Mouse (Mus musculus) kidney, postnatal 0 days (tissue): ENCODE data around the gene Uncx. TPM values are rescaled to one million over a fixed set of nuclear protein-coding genes. Genes with fewer than 3 reads are reported as not detected.

ENCODE experiments used
- ATAC-seq: fragments of 200-750 bp; cut with Nextera tagmentation; replicated peaks from 2 replicates; pipeline ENCODE4 v1.8.0; 2017; ENCODE audit warnings: low read depth, moderate number of reproducible peaks, moderate TSS enrichment, moderate library complexity; ENCODE audit not compliant: low FRiP score
- DNase-seq: peaks from one replicate; pipeline ENCODE4 v3.0.0-alpha.2; 2016; ENCODE audit warnings: low spot score
- H3K27ac ChIP-seq: fragments of 300-500 bp; sonication (generic); 2 replicates; pipeline ENCODE4 v1.5.1; 2014; ENCODE audit warnings: mild to moderate bottlenecking
- H3K27me3 ChIP-seq: fragments of 300-500 bp; sonication (generic); 2 replicates; pipeline ENCODE4 v1.6.1; 2014; ENCODE audit warnings: low read length, mixed read lengths; ENCODE audit not compliant: insufficient read depth
- H3K36me3 ChIP-seq: fragments of 300-500 bp; sonication (generic); 2 replicates; pipeline ENCODE4 v1.6.1; 2014; ENCODE audit warnings: low read length, mixed read lengths; ENCODE audit not compliant: insufficient read depth
- H3K4me1 ChIP-seq: fragments of 300-500 bp; sonication (generic); replicated peaks from 2 replicates; pipeline ENCODE4 v1.6.1; 2014; ENCODE audit warnings: antibody characterized with exemption, low read length, mixed read lengths; ENCODE audit not compliant: insufficient read depth
- H3K4me2 ChIP-seq: fragments of 300-500 bp; sonication (generic); 2 replicates; pipeline ENCODE4 v1.6.1; 2014; ENCODE audit warnings: mild to moderate bottlenecking, low read length, moderate library complexity, mixed read lengths
- H3K4me3 ChIP-seq: fragments of 300-500 bp; sonication (generic); replicated peaks from 2 replicates; pipeline ENCODE4 v1.5.1; 2014; ENCODE audit warnings: low read depth, low read length
- H3K9ac ChIP-seq: fragments of 300-500 bp; sonication (generic); 2 replicates; pipeline ENCODE4 v1.6.1; 2014; ENCODE audit warnings: low read depth, low read length
- H3K9me3 ChIP-seq: fragments of 300-500 bp; sonication (generic); replicated peaks from 2 replicates; pipeline ENCODE4 v1.6.1; 2016; ENCODE audit warnings: low read length, inconsistent platforms, mixed read lengths
- CTCF ChIP-seq: IDR thresholded peaks from 2 replicates; pipeline ENCODE4 v1.5.1; 2016; ENCODE audit warnings: antibody characterized with exemption, low read depth, mild to moderate bottlenecking, moderate library complexity
- WGBS: fragments of 180-500 bp; shearing (Covaris S2); extraction: QIAGEN DNeasy Blood & Tissue Kit; methylation state at CpG from one replicate; pipeline ENCODE4 v1.1.7; 2014; 5-methylcytosine and 5-hydroxymethylcytosine counted together
- polyA plus RNA-seq: library from polyadenylated mRNA; unstranded; fragments of >200 nt; fragmentation: Nextera tagmentation; extraction: Ambion mirVana; gene quantifications from 2 replicates; pipeline ENCODE4 v1.2.1, GENCODE M21; 2015

Uncx gene
- polyA plus RNA-seq, 1 experiment from 2014 or later, result 50.9 TPM

DNA sequence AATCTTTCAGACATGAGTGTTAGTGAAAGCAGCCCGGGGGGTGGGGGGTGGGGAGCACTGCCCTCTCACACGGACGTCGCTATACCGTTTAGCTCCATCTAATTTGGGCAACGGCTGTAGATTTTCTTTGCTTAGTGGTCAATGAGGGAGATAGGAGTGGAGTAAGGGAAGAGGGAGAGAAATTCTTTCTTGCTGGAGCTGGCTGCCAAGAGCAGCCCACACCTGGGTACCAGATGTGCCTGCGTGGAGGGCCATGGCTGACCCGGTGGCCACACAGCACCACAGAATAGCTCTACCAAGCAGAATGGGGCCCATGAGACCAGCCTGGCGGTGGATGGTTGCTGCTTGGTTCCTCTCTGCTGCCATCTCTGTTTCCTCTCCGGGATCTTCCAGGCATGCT is 21.3 kb upstream of the Uncx start:
- Histone ChIP-seq H3K9me3 (no peaks in the 10 kb centered on the region), H3K27ac (no peak overlapping the region), H3K36me3 (no peaks in the 10 kb centered on the region), H3K4me1 (no peaks in the 10 kb centered on the region; the same call in 1 of the 2 replicates), H3K27me3 (no peaks in the 10 kb centered on the region), H3K4me2 (no peak overlapping the region), H3K9ac (no peak overlapping the region), H3K4me3 (no peak overlapping the region)
- 68% methylated on average over 10 of the region's 10 CpGs for WGBS
- no peak for DNase-seq
- ATAC-seq, result no peak
- no peak for TF ChIP-seq CTCF

GRCm38 (mm10) chr5:139528851-139529250 is 14.4 kb upstream of the Uncx start:
- Histone ChIP-seq H3K9ac (no peak overlapping the region), H3K36me3 (no peaks in the 10 kb centered on the region), H3K9me3 (no peaks in the 10 kb centered on the region), H3K4me3 (no peak overlapping the region), H3K27ac (no peak overlapping the region), H3K27me3 (no peaks in the 10 kb centered on the region), H3K4me1 (no peaks in the 10 kb centered on the region), H3K4me2 (no peak overlapping the region)
- DNase-seq (peak; percentile 78), ATAC-seq (no peak)
- TF ChIP-seq CTCF, result no peak
- WGBS, result 36% methylated on average over 7 of the region's 7 CpGs

DNA sequence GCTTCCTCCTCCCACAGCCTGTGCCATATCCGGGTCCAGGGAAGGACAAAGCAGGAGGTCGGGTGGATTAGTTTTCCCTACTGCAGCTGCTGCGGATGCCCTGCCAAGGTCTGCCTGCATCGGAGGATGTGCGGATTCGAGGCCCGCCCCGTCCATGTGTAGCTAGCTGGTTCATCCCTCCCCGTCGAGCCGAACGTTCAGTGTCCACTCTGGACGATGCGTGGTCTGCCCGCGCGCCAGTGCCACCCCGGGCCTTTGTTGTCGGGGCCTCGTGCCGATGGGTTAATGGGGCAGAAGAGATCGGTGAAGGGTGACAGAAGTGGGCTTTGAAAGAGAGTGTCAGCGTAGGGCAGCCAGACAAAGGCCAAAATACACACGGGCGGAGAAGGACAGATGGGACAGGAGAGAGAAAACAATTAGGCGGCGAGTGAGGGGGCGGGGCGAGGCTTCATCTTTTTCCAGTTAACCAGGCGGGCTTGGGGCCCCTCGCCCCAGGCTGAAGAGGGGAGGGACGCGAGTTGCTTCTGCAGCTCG is 7.8 kb upstream of the Uncx start:
- H3K4me3 ChIP-seq, result no peak overlapping the region
- H3K36me3 ChIP-seq, result no peaks in the 10 kb centered on the region
- peak; percentile 68 for ATAC-seq
- peak overlapping the region; percentile 25; the same call in 1 of the 2 replicates for H3K4me2 ChIP-seq
- H3K4me1 ChIP-seq, result no peaks in the 10 kb centered on the region
- no peak overlapping the region for H3K9ac ChIP-seq
- no peaks in the 10 kb centered on the region for H3K9me3 ChIP-seq
- peaks cover 29% of the 10 kb centered on the region for H3K27me3 ChIP-seq
- under 1% methylated on average over 34 of the region's 34 CpGs for WGBS
- no peak overlapping the region; the same call in 1 of the 2 replicates for H3K27ac ChIP-seq
- no peak for TF ChIP-seq CTCF
- peak; percentile 87 for DNase-seq

DNA sequence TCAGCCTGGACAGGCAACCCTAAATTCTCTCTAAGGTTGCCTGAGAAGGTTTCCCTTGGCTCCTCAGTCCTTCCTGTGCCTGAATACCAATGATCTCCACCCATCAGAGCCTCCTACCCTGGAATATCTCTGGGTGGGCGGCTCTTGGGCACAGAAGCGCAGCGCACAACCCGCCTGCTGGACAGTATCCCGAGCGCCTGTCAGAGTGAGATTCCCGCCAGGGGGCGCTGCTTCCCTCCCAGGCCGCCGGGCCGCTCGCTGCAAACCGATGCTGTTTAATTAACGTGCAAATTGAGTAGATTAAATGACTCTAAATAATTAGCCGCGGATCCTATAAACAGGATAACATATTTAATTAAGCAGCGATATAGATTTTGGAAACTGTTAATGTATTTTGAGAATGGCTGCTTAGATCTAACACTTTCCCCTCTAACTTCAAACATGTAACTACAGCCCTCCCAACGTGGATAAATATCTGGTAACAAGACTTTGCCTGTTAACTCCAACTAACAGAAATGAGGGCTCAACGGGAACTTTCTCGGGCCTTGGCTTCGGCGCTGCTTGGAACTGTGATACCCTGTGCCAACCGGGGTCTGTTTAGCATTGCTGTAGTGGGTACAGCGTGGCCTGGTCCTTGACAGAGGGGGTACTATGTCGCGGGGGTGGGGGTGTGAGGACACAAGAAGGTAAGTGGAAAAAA is 6.9 kb upstream of the Uncx start:
- 2% methylated on average over 26 of the region's 26 CpGs for WGBS

DNA sequence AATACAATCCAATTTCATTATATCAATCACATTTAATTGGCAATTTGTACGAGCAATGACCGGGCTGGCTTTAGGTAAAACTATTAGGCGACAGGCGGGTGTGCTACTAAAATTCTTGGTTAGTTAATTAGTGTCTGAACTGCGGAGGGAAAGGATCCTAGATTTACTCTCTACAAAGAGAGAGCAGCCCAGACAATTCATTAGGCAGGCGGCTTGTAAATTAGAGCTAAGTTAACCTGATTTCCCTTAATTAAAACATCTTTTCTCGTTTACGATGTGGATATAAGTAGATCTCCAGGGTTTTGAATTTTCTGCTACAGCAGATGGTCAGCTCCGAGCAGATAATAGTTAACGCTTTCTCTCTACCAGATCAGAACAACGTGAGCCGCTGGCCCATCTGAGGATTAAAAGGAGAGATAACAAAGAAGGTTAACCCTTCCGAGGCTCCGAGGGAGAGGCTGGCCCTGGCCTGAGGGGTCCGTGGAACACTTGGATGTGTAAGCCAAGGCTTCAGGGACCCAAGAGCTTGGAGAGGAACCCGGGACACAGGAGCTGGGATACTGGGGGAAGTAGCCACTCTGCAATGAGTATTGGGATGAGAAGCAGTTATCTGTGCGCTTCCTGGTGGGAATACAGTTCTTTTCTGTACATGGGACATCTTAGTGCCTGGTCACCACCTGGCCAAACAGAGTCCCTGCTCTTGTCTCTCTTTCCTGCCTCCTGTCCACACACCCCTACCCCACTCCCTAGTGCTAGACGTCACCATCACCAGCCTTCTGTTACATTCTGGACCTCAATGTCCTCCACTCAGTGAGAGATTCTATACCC is 6.2 kb upstream of the Uncx start:
- Histone ChIP-seq H3K27me3 (peaks cover 42% of the 10 kb centered on the region), H3K9me3 (no peaks in the 10 kb centered on the region), H3K9ac (no peak overlapping the region), H3K4me1 (no peaks in the 10 kb centered on the region), H3K27ac (no peak overlapping the region), H3K4me3 (no peak overlapping the region), H3K36me3 (no peaks in the 10 kb centered on the region), H3K4me2 (no peak overlapping the region)
- ATAC-seq, result no peak
- 9% methylated on average over 18 of the region's 18 CpGs for WGBS
- TF ChIP-seq CTCF, result no peak
- DNase-seq, result peak; percentile 32

More for the DNA sequence above, 6.9 kb upstream of the Uncx start:
- no peak; the same call in 1 of the 2 replicates for ATAC-seq
- DNase-seq, result peak; percentile 90
- no peaks in the 10 kb centered on the region for H3K9me3 ChIP-seq
- H3K4me3 ChIP-seq, result no peak overlapping the region
- H3K27me3 ChIP-seq, result peaks cover 35% of the 10 kb centered on the region
- peak overlapping the region; percentile 25; the same call in 1 of the 2 replicates for H3K4me2 ChIP-seq
- H3K36me3 ChIP-seq, result no peaks in the 10 kb centered on the region
- no peak overlapping the region for H3K27ac ChIP-seq
- no peak overlapping the region for H3K9ac ChIP-seq
- peak; percentile 92 for TF ChIP-seq CTCF
- no peaks in the 10 kb centered on the region for H3K4me1 ChIP-seq

GRCm38 (mm10) chr5:139537739-139538135 is 5.6 kb upstream of the Uncx start:
- 39% methylated on average over 3 of the region's 3 CpGs for WGBS
- H3K4me3 ChIP-seq, result no peak overlapping the region
- H3K4me1 ChIP-seq, result no peaks in the 10 kb centered on the region
- no peaks in the 10 kb centered on the region for H3K9me3 ChIP-seq
- no peaks in the 10 kb centered on the region for H3K36me3 ChIP-seq
- TF ChIP-seq CTCF, result no peak
- no peak overlapping the region for H3K27ac ChIP-seq
- ATAC-seq (no peak), DNase-seq (no peak)
- H3K4me2 ChIP-seq, result no peak overlapping the region
- peaks cover 47% of the 10 kb centered on the region for H3K27me3 ChIP-seq
- no peak overlapping the region for H3K9ac ChIP-seq
